Mouse (Mus musculus): ENCODE results near the gene Ccpg1os. TPM values are rescaled to one million over a fixed set of nuclear protein-coding genes. Genes with fewer than 3 reads are reported as not detected.

The Ccpg1os gene
- polyA plus RNA-seq, 1 experiment from 2014 or later: 10.4 TPM

DNA sequence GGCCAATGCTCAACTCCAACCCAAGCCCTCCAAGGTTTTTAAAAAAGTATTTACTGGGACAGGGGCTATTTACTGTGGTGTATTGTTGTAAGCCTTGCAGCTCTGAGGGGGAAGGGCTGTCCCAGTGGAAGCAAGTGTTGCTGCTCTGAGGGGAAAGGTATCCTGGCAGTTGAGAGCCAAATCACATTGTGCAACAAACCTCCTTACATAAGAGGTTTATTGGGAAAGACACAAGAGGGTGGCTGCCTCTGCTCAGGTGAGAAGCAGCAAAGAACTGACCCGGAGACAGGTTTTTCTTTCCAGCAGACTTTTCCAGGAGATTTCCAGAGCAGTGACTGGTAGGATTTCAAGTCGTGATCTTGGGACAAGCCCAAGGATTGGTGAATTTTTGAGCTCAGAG, 48.9 kb downstream of the Ccpg1os start:
- Histone ChIP-seq H3K9ac (ENCODE audit: low read depth, low read length) (no peak overlapping the region), H3K9me3 (ENCODE audit: control insufficient read depth, low read length) (no peaks in the 10 kb centered on the region), H3K4me1 (ENCODE audit: control insufficient read depth, insufficient read depth, low read length) (no peaks in the 10 kb centered on the region), H3K36me3 (ENCODE audit: control insufficient read depth, insufficient read depth, low read length) (no peaks in the 10 kb centered on the region), H3K4me3 (ENCODE audit: low read length) (no peak overlapping the region), H3K27ac (ENCODE audit: low read length) (no peak overlapping the region), H3K27me3 (replicated peaks; ENCODE audit: control insufficient read depth, insufficient read depth, low read length) (no peaks in the 10 kb centered on the region), H3K4me2 (ENCODE audit: low read depth, low read length) (no peak overlapping the region)
- WGBS: 69% methylated on average over 2 of the region's 2 CpGs
- ATAC-seq: no peak

DNA sequence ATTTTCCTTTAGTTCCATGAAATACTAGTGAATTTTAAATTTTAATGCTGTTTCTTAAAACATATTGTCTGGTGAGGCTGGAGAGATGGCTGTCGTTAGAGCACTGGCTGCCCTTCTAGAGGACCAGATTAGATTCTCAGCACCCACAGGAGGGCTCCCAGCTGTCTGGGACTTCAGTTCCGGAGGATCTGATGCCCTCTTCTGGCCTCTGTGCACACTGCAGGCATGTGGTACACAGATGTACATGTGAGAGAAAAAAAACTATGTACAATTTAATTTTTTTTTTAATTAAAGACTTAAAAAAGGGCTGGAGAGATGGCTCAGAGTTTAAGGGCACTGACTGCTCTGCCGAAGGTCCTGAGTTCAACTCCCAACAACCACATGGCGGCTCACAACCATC, 49.9 kb downstream of the Ccpg1os start:
- H3K27me3 ChIP-seq (replicated peaks; ENCODE audit: control insufficient read depth, insufficient read depth, low read length): no peaks in the 10 kb centered on the region
- ATAC-seq: no peak

DNA sequence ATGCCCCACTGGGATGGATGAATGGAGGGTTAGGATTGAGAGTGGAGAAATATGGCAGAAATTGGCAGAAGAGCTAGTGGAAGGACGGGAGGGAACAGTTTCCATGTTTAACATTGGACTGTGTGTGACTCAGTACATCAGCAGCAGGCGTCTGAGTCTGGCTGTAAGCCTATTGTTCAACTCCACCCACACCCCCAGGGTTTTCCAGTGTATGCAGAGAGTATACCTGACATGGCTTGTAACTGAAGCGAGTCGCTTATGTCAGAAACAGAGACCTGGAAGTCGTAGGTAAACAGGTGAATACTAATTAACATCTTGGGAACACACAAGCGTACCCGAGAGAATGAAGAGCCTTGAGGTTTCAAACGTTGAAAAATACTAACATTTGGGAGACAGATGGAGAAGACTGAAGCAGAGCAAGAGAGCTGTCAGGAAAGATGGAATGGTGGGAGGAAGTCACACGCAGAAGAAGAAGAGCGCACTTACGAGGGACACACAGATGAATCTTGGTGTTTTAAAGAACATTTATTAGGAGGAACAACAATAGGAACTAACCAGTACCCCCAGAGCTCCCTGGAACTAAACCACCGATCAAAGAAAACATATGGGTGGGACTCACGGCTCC, 53.9 kb downstream of the Ccpg1os start:
- ATAC-seq: no peak
- 0 out of 2 replicates have a peak, but pooled peaks cover 4% of the 10 kb centered on the region for H3K4me1 ChIP-seq (ENCODE audit: control insufficient read depth, insufficient read depth, low read length)
- WGBS: 85% methylated on average over 13 of the region's 13 CpGs

More for the DNA sequence above, 49.9 kb downstream of the Ccpg1os start:
- H3K9me3 ChIP-seq (ENCODE audit: control insufficient read depth, low read length): no peaks in the 10 kb centered on the region
- no peak overlapping the region for H3K4me2 ChIP-seq (ENCODE audit: low read depth, low read length)
- WGBS: 82% methylated on average over 4 of the region's 4 CpGs
- H3K36me3 ChIP-seq (ENCODE audit: control insufficient read depth, insufficient read depth, low read length): no peaks in the 10 kb centered on the region
- H3K27ac ChIP-seq (ENCODE audit: low read length): no peak overlapping the region
- no peaks in the 10 kb centered on the region for H3K4me1 ChIP-seq (ENCODE audit: control insufficient read depth, insufficient read depth, low read length)
- H3K4me3 ChIP-seq (ENCODE audit: low read length): no peak overlapping the region
- no peak overlapping the region for H3K9ac ChIP-seq (ENCODE audit: low read depth, low read length)

More for the DNA sequence above, 53.9 kb downstream of the Ccpg1os start:
- Histone ChIP-seq H3K9ac (ENCODE audit: low read depth, low read length) (no peak overlapping the region), H3K9me3 (ENCODE audit: control insufficient read depth, low read length) (no peaks in the 10 kb centered on the region), H3K27ac (ENCODE audit: low read length) (no peak overlapping the region), H3K4me3 (ENCODE audit: low read length) (no peak overlapping the region), H3K27me3 (replicated peaks; ENCODE audit: control insufficient read depth, insufficient read depth, low read length) (no peaks in the 10 kb centered on the region; the same call in 1 of the 2 replicates), H3K4me2 (ENCODE audit: low read depth, low read length) (no peak overlapping the region), H3K36me3 (ENCODE audit: control insufficient read depth, insufficient read depth, low read length) (no peaks in the 10 kb centered on the region)

Small RNA genes within 50 kb of the gene (microRNA-seq; reads per million reads assigned to microRNA genes)
- gene Gm27353: not detected

Other genes with a start within 250 kb of the Ccpg1os start
- gene Prtg, start 178.5 kb downstream of the Ccpg1os start, polyA plus RNA-seq (2015; fragmentation: Nextera tagmentation; extraction: Ambion mirVana): 0.32 and 0.33 TPM in 2 replicates
- gene Pygo1, start 59.7 kb downstream of the Ccpg1os start, polyA plus RNA-seq (2015; fragmentation: Nextera tagmentation; extraction: Ambion mirVana): 1.5 and 1.7 TPM in 2 replicates
- gene Dyx1c1, start 26.6 kb downstream of the Ccpg1os start, polyA plus RNA-seq (2015; fragmentation: Nextera tagmentation; extraction: Ambion mirVana): 0.49 and 0.57 TPM in 2 replicates
- gene Gm44503, start 26.5 kb downstream of the Ccpg1os start, polyA plus RNA-seq (2015; fragmentation: Nextera tagmentation; extraction: Ambion mirVana): not detected in 2 replicates
- gene Ccpg1, start within 50 bp of the Ccpg1os start, polyA plus RNA-seq (2015; fragmentation: Nextera tagmentation; extraction: Ambion mirVana): 23.5 and 24.4 TPM in 2 replicates
- gene Pigb, start 55.0 kb upstream of the Ccpg1os start, polyA plus RNA-seq (2015; fragmentation: Nextera tagmentation; extraction: Ambion mirVana): 13.5 and 15.2 TPM in 2 replicates
- 9.0 TPM in 2 replicates for gene Rab27a, start 59.5 kb upstream of the Ccpg1os start, polyA plus RNA-seq (2015; fragmentation: Nextera tagmentation; extraction: Ambion mirVana)
- gene Khdc3, start 116.5 kb upstream of the Ccpg1os start, polyA plus RNA-seq (2015; fragmentation: Nextera tagmentation; extraction: Ambion mirVana): not detected in 2 replicates
- not detected in 2 replicates for gene Gm20509, start 117.1 kb upstream of the Ccpg1os start, polyA plus RNA-seq (2015; fragmentation: Nextera tagmentation; extraction: Ambion mirVana)
- 76.3 and 82.8 TPM in 2 replicates for gene Rsl24d1, start 128.0 kb upstream of the Ccpg1os start, polyA plus RNA-seq (2015; fragmentation: Nextera tagmentation; extraction: Ambion mirVana)

Measured in intestine, embryonic 16.5 days (tissue).